Mouse (Mus musculus): ENCODE data around the gene Tekt3. TPM values are rescaled to one million over a fixed set of nuclear protein-coding genes. Genes with fewer than 3 reads are reported as not detected.
A peak's percentile ranks its signal among the peaks of the same experiment; 100 is the strongest.

The Tekt3 gene
- polyA plus RNA-seq, 1 experiment = not detected

DNA sequence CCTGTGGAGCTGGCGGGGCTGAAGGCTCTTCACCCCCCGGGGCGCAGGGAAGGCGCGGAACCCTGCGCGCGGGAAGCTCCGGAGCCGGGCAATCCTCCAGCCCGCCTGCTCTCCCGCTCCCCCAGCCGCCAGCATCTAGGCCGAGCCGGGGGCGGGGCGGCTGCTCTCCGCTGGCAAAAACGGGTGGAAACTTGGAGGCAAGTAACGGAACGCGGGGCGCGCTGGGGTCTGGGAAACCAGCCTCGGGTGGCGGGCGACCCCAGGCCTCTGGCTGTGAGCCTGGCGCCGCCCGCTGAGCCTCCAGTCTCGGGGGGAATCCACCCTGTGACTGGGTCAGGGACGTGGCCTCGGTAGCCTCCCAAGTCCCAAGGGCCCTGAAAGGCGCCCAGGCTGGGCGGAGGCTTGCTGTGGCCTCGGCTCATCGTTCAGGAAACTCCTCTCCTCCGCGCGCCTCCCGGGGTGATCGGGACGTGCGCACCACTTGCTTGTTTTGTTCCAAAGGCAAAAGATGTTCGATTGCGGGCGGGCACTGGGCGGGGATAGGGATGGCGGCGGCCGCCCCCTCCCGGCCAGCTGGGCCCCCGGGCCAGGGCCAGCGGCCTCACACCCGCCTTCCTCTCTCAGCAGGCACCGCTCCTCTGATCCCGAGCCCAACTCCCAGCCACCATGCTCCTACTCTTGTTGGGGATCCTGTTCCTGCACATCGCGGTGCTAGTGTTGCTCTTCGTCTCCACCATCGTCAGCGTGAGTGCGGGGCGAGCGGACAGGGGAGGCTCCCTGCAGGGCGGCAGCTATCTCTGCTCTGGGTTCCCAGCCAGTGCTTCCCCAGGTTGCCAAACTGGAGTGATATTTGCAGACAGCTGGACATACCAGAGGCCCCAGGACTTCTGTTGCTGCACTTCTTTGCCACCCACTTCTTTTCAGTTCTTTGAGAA is 71.3 kb downstream of the Tekt3 start:
- TF ChIP-seq CTCF (IDR thresholded peaks at IDR 0.05; ENCODE audit: borderline replicate concordance, insufficient read depth, low read depth, low read length) (no peak), POLR2A (IDR thresholded peaks at IDR 0.05; ENCODE audit: borderline replicate concordance, insufficient read depth, low read length) (no peak)
- peaks cover 19% of the 10 kb centered on the region for H3K4me1 ChIP-seq (ENCODE audit: control insufficient read depth, insufficient read depth, low read length)
- no peak overlapping the region for H3K27ac ChIP-seq (ENCODE audit: insufficient read depth, low read length)
- H3K27me3 ChIP-seq (ENCODE audit: control insufficient read depth, insufficient read depth, low read length) = no peaks in the 10 kb centered on the region; the same call in 1 of the 2 replicates
- peak; percentile 62 to 65 for DNase-seq
- peak overlapping the region; percentile 44 for H3K4me3 ChIP-seq (replicated peaks; ENCODE audit: insufficient read depth, low read depth, low read length)
- 1% methylated on average over 66 of the region's 66 CpGs for WGBS

DNA sequence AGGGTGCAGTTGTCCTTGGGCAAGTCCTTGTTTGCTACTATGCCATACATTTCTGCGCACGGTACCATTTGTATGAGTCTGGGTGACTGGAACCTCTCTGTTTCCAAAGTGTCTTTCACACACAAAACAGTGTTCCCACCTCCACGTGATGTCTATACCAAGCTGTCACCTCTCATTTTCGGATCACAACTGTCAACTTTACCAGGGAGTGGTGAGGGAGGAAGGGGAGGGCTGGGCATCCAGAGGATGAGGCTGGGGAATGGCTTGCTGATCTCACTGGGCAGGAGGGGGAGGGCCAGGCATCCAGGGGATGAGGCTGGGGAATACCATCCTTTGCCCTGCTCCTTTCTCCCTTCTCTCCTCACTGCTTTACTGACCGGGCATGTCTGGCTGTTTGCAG is 72.6 kb downstream of the Tekt3 start:
- DNase-seq = no peak
- no peak overlapping the region for H3K4me3 ChIP-seq (replicated peaks; ENCODE audit: insufficient read depth, low read depth, low read length)
- TF ChIP-seq POLR2A (IDR thresholded peaks at IDR 0.05; ENCODE audit: borderline replicate concordance, insufficient read depth, low read length) (no peak), CTCF (IDR thresholded peaks at IDR 0.05; ENCODE audit: borderline replicate concordance, insufficient read depth, low read depth, low read length) (no peak)
- H3K4me1 ChIP-seq (ENCODE audit: control insufficient read depth, insufficient read depth, low read length) = peaks cover 19% of the 10 kb centered on the region
- WGBS = 79% methylated on average over 5 of the region's 5 CpGs
- no peak overlapping the region for H3K27ac ChIP-seq (ENCODE audit: insufficient read depth, low read length)
- no peaks in the 10 kb centered on the region; the same call in 1 of the 2 replicates for H3K27me3 ChIP-seq (ENCODE audit: control insufficient read depth, insufficient read depth, low read length)

- peak; percentile 18 to 20 for DNase-seq
- WGBS = 37% methylated on average over 15 of the region's 15 CpGs
- TF ChIP-seq CTCF (IDR thresholded peaks at IDR 0.05; ENCODE audit: borderline replicate concordance, insufficient read depth, low read depth, low read length) (no peak), POLR2A (IDR thresholded peaks at IDR 0.05; ENCODE audit: borderline replicate concordance, insufficient read depth, low read length) (no peak)
Observed at GRCm38 (mm10) chr11:63134742-63135482, 73.5 kb downstream of the Tekt3 start.

DNA sequence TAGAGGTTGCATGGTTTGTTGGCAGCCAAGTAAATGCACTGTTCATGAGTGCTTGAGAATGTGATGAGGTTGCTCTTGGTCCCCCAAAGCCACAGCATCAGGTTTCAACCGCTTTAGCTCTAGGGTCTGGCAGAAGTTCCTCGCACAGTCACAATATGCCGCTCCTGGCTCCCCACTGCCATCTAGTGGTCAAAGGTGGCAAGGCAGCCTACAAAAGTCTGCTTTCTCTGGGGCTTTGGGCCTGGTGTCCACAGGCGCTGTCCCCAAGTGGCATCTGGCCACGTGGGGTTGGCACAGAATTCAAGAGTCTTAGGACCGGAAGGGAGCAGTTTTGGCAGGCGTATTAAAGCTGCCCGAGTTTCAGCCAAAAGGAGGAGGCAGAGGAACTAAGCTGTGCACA is 74.2 kb downstream of the Tekt3 start:
- WGBS = 1% methylated on average over 8 of the region's 8 CpGs
- H3K27me3 ChIP-seq (ENCODE audit: control insufficient read depth, insufficient read depth, low read length) = no peaks in the 10 kb centered on the region; the same call in 1 of the 2 replicates
- no peak for TF ChIP-seq POLR2A (IDR thresholded peaks at IDR 0.05; ENCODE audit: borderline replicate concordance, insufficient read depth, low read length)
- peak; percentile 99 for TF ChIP-seq CTCF (IDR thresholded peaks at IDR 0.05; ENCODE audit: borderline replicate concordance, insufficient read depth, low read depth, low read length)
- DNase-seq = peak; percentile 83 to 92
- no peak overlapping the region for H3K4me3 ChIP-seq (replicated peaks; ENCODE audit: insufficient read depth, low read depth, low read length)
- H3K4me1 ChIP-seq (ENCODE audit: control insufficient read depth, insufficient read depth, low read length) = peaks cover 12% of the 10 kb centered on the region; the same call in 1 of the 2 replicates
- no peak overlapping the region for H3K27ac ChIP-seq (ENCODE audit: insufficient read depth, low read length)

More at GRCm38 (mm10) chr11:63134742-63135482, 73.5 kb downstream of the Tekt3 start:
- H3K4me1 ChIP-seq (ENCODE audit: control insufficient read depth, insufficient read depth, low read length) = peaks cover 14% of the 10 kb centered on the region
- H3K27me3 ChIP-seq (ENCODE audit: control insufficient read depth, insufficient read depth, low read length) = no peaks in the 10 kb centered on the region; the same call in 1 of the 2 replicates
- no peak overlapping the region; the same call in 1 of the 2 replicates for H3K27ac ChIP-seq (ENCODE audit: insufficient read depth, low read length)
- no peak overlapping the region for H3K4me3 ChIP-seq (replicated peaks; ENCODE audit: insufficient read depth, low read depth, low read length)

DNA sequence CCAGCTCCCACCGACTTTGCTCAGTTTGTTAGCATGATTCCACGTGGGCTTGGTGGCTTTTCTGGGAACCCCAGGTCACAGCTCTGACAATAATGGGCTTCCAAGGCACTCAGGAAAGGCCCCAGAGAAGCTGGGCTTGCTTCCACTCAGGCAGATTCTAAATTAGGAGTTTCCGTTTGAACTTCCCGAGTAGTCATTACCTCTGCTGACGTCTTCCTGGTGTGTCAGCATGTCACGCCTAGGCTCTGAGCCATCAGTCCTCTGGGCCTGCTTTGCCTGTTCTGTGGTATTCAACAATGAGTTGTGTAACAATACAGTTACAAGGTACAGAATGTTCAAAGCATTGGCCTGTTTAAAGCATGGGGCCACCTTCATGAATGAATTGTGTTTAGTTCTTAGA is 74.8 kb downstream of the Tekt3 start:
- WGBS = 50% methylated on average over 6 of the region's 6 CpGs
- TF ChIP-seq CTCF (IDR thresholded peaks at IDR 0.05; ENCODE audit: borderline replicate concordance, insufficient read depth, low read depth, low read length) (no peak), POLR2A (IDR thresholded peaks at IDR 0.05; ENCODE audit: borderline replicate concordance, insufficient read depth, low read length) (no peak)
- no peak overlapping the region; the same call in 1 of the 2 replicates for H3K27ac ChIP-seq (ENCODE audit: insufficient read depth, low read length)
- DNase-seq = no peak
- no peaks in the 10 kb centered on the region; the same call in 1 of the 2 replicates for H3K27me3 ChIP-seq (ENCODE audit: control insufficient read depth, insufficient read depth, low read length)
- no peak overlapping the region for H3K4me3 ChIP-seq (replicated peaks; ENCODE audit: insufficient read depth, low read depth, low read length)
- peaks cover 9% of the 10 kb centered on the region; the same call in 1 of the 2 replicates for H3K4me1 ChIP-seq (ENCODE audit: control insufficient read depth, insufficient read depth, low read length)

DNA sequence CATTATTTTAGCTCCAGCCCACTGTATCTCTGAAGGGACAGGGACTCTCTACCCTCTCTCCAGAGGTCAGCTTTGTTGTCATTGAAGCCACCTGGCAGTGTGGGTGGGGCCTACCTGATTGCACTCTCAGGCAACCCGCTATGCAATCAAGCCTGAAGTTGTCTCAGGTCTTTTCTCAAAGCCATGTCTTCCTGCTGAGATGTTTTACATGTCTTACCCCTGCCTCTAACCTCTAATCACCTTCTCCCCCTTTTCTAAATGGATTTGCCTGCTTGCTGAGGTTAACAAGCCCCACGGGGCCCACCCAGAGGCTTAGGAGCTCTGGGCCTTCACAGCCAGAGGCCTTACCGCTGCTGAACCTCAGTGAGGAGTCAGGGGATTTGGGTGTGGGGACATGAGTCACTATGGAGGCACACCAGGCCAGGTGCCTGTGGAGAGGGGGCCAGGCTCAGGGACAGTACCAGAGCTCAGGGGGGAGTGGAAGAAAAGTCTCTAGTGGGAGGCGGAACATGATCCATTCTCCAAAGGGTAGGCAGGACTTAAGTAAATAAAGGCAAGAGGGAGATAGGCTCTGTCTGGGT is 75.5 kb downstream of the Tekt3 start:
- no peak for DNase-seq
- H3K4me1 ChIP-seq (ENCODE audit: control insufficient read depth, insufficient read depth, low read length) = 0 out of 2 replicates have a peak, but pooled peaks cover 5% of the 10 kb centered on the region
- TF ChIP-seq CTCF (IDR thresholded peaks at IDR 0.05; ENCODE audit: borderline replicate concordance, insufficient read depth, low read depth, low read length) (no peak), POLR2A (IDR thresholded peaks at IDR 0.05; ENCODE audit: borderline replicate concordance, insufficient read depth, low read length) (no peak)

DNA sequence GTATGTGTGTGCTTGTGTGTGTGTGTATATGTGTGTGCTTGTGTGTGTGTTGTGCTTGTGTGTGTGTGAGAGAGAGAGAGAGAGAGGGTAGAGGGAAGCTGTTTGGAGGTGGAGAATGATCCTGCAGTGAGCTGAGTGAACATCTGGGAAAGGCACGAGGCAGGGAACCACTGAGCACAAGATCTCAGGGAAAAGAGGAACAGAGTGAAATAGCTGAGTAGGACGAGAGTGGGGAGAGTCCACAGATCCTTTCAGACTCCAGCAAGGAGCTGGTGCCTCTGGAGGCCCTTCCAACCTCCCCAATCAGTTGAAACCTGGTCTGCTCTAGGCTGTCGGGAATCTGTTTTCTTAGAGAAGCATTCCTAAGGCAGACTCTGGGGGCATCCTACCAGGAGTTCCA is 77.3 kb downstream of the Tekt3 start:
- 64% methylated on average over 3 of the region's 3 CpGs for WGBS
- H3K27me3 ChIP-seq (ENCODE audit: control insufficient read depth, insufficient read depth, low read length) = no peaks in the 10 kb centered on the region
- no peak overlapping the region for H3K27ac ChIP-seq (ENCODE audit: insufficient read depth, low read length)
- 0 out of 2 replicates have a peak, but pooled peaks cover 2% of the 10 kb centered on the region for H3K4me1 ChIP-seq (ENCODE audit: control insufficient read depth, insufficient read depth, low read length)
- TF ChIP-seq POLR2A (IDR thresholded peaks at IDR 0.05; ENCODE audit: borderline replicate concordance, insufficient read depth, low read length) (no peak), CTCF (IDR thresholded peaks at IDR 0.05; ENCODE audit: borderline replicate concordance, insufficient read depth, low read depth, low read length) (no peak)
- no peak overlapping the region for H3K4me3 ChIP-seq (replicated peaks; ENCODE audit: insufficient read depth, low read depth, low read length)
- no peak for DNase-seq

More for the DNA sequence above, 75.5 kb downstream of the Tekt3 start:
- Histone ChIP-seq H3K27me3 (ENCODE audit: control insufficient read depth, insufficient read depth, low read length) (no peaks in the 10 kb centered on the region), H3K27ac (ENCODE audit: insufficient read depth, low read length) (no peak overlapping the region), H3K4me3 (replicated peaks; ENCODE audit: insufficient read depth, low read depth, low read length) (no peak overlapping the region)
- whole genome bisulfite sequencing = 88% methylated on average over 4 of the region's 4 CpGs

Measured in cerebellum, adult 2 months (tissue).